Mouse (Mus musculus): ENCODE measurements around the gene Capsl. TPM values are rescaled to one million over a fixed set of nuclear protein-coding genes. Genes with fewer than 3 reads are reported as not detected.
A peak's percentile ranks its signal among the peaks of the same experiment; 100 is the strongest.

The Capsl gene
- 1.4 and 1.6 TPM in 2 replicates for polyA plus RNA-seq (2016; fragmentation: Nextera tagmentation; extraction: Ambion mirVana)

GRCm38 (mm10) chr15:9435534-9436180, at the start of gene Capsl:
TSS of gene Capsl (plus strand) at chr15:9436028.
- 55% methylated on average over 12 of the region's 12 CpGs for WGBS
- peak; percentile 12 for DNase-seq (ENCODE audit: low spot score)
- H3K27ac ChIP-seq (replicated peaks), result no peak within 1 kb of the TSS

GRCm38 (mm10) chr15:9409475-9409874, 26.4 kb upstream of the Capsl start:
- Histone ChIP-seq H3K9me3 (replicated peaks) (no peaks in the 10 kb centered on the region), H3K36me3 (no peaks in the 10 kb centered on the region), H3K4me1 (no peaks in the 10 kb centered on the region), H3K27ac (replicated peaks) (no peak overlapping the region), H3K27me3 (ENCODE audit: low read depth, poor library complexity, severe bottlenecking) (no peaks in the 10 kb centered on the region), H3K4me3 (no peak overlapping the region)
- no peak for DNase-seq (ENCODE audit: low spot score)
- WGBS, result 93% methylated on average over 3 of the region's 3 CpGs

More at GRCm38 (mm10) chr15:9435534-9436180, at the start of gene Capsl:
- no peaks in the 10 kb centered on the region for H3K4me1 ChIP-seq
- no peaks in the 10 kb centered on the region for H3K9me3 ChIP-seq (replicated peaks)
- no peaks in the 10 kb centered on the region for H3K36me3 ChIP-seq
- H3K27me3 ChIP-seq (ENCODE audit: low read depth, poor library complexity, severe bottlenecking), result no peaks in the 10 kb centered on the region
- no peak within 1 kb of the TSS for H3K4me3 ChIP-seq

DNA sequence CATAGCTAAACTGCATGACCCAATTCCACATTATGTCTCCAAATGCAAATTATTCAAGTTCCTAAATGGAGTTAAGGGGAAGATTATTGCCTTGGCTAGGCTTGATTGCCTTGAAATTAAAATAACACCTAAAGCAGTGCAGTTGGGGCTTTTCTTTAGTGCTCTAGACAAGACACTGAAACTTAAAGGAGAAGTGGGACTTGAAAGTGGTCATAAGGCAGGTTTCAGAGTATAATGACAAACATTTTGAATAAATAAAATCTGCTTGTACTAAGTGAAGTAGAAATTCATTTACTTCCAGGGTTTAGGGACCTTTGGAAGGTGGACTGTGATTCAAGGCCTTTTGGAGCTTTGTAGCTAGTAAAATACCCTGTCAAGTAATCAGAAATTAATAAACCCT, 14.7 kb upstream of the Capsl start:
- H3K4me3 ChIP-seq, result no peak overlapping the region
- no peaks in the 10 kb centered on the region for H3K36me3 ChIP-seq
- no peak overlapping the region for H3K27ac ChIP-seq (replicated peaks)
- H3K9me3 ChIP-seq (replicated peaks), result no peaks in the 10 kb centered on the region
- H3K27me3 ChIP-seq (ENCODE audit: low read depth, poor library complexity, severe bottlenecking), result no peaks in the 10 kb centered on the region
- H3K4me1 ChIP-seq, result no peaks in the 10 kb centered on the region
- no peak for DNase-seq (ENCODE audit: low spot score)

DNA sequence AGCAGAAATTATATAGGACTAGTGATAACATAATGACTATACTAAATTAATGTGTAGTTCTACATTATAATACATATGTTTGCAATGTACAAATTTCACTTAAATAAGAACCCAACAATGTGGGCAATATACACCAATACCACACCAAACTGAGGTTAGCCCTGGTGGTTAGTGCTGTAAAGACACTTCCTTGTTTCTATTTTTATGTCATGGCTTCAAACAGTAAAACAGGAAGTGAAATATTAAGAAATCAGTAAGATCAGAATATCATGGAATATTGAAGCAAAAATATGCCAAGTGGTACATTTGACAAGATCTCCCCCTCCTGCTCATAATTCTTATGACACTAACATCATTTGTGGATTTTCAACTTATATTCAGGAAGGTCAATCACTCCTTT, 8.0 kb upstream of the Capsl start:
- no peak for DNase-seq (ENCODE audit: low spot score)
- no peaks in the 10 kb centered on the region for H3K27me3 ChIP-seq (ENCODE audit: low read depth, poor library complexity, severe bottlenecking)
- no peak overlapping the region for H3K27ac ChIP-seq (replicated peaks)
- H3K4me3 ChIP-seq, result no peak overlapping the region
- H3K9me3 ChIP-seq (replicated peaks), result no peaks in the 10 kb centered on the region
- H3K4me1 ChIP-seq, result no peaks in the 10 kb centered on the region
- H3K36me3 ChIP-seq, result no peaks in the 10 kb centered on the region

GRCm38 (mm10) chr15:9429843-9430242, 6.0 kb upstream of the Capsl start:
- DNase-seq (ENCODE audit: low spot score), result no peak
- no peak overlapping the region for H3K4me3 ChIP-seq
- H3K27me3 ChIP-seq (ENCODE audit: low read depth, poor library complexity, severe bottlenecking), result no peaks in the 10 kb centered on the region
- no peaks in the 10 kb centered on the region for H3K36me3 ChIP-seq
- H3K9me3 ChIP-seq (replicated peaks), result no peaks in the 10 kb centered on the region
- no peaks in the 10 kb centered on the region for H3K4me1 ChIP-seq
- WGBS, result 92% methylated on average over 3 of the region's 3 CpGs
- no peak overlapping the region for H3K27ac ChIP-seq (replicated peaks)

DNA sequence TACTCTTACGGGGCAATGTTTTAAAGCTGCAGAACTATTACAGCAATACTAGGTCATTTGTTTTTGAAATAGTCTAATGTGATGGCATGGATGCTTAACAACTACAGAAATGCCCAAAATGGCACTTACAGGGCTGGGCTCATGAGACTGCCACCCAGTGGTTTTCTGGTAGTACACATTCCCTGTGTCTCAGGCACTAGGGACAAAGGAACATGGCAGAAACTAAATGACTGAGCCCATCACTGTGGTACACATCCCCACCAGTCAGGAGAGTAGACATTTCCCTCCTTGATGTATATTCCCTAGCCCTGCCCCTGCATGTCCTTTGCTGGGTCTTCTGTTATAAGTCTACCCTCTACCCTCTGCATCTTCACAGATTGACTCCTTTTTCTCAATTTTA, 16.2 kb downstream of the Capsl start:
- no peaks in the 10 kb centered on the region for H3K36me3 ChIP-seq
- no peak overlapping the region for H3K4me3 ChIP-seq
- H3K4me1 ChIP-seq, result no peaks in the 10 kb centered on the region
- 90% methylated on average over 1 of the region's 1 CpGs for WGBS
- no peaks in the 10 kb centered on the region for H3K9me3 ChIP-seq (replicated peaks)
- H3K27ac ChIP-seq (replicated peaks), result no peak overlapping the region
- DNase-seq (ENCODE audit: low spot score), result no peak
- H3K27me3 ChIP-seq (ENCODE audit: low read depth, poor library complexity, severe bottlenecking), result no peaks in the 10 kb centered on the region

- H3K4me1 ChIP-seq, result no peaks in the 10 kb centered on the region
- no peak for DNase-seq (ENCODE audit: low spot score)
- 43% methylated on average over 1 of the region's 1 CpGs for WGBS
- H3K36me3 ChIP-seq, result no peaks in the 10 kb centered on the region
- no peaks in the 10 kb centered on the region for H3K9me3 ChIP-seq (replicated peaks)
- no peaks in the 10 kb centered on the region for H3K27me3 ChIP-seq (ENCODE audit: low read depth, poor library complexity, severe bottlenecking)
- no peak overlapping the region for H3K27ac ChIP-seq (replicated peaks)
- H3K4me3 ChIP-seq, result no peak overlapping the region
These were observed 17.0 kb downstream of the Capsl start for GRCm38 (mm10) chr15:9452842-9453241.

GRCm38 (mm10) chr15:9454198-9454597, 18.4 kb downstream of the Capsl start:
- Histone ChIP-seq H3K4me3 (no peak overlapping the region), H3K4me1 (no peaks in the 10 kb centered on the region), H3K36me3 (no peaks in the 10 kb centered on the region), H3K27me3 (ENCODE audit: low read depth, poor library complexity, severe bottlenecking) (no peaks in the 10 kb centered on the region), H3K27ac (replicated peaks) (no peak overlapping the region), H3K9me3 (replicated peaks) (no peaks in the 10 kb centered on the region)
- 86% methylated on average over 4 of the region's 4 CpGs for WGBS
- DNase-seq (ENCODE audit: low spot score), result no peak

- no peaks in the 10 kb centered on the region for H3K36me3 ChIP-seq
- H3K27ac ChIP-seq (replicated peaks), result no peak overlapping the region
- H3K9me3 ChIP-seq (replicated peaks), result no peaks in the 10 kb centered on the region
- no peak overlapping the region for H3K4me3 ChIP-seq
- no peaks in the 10 kb centered on the region for H3K4me1 ChIP-seq
- 73% methylated on average over 4 of the region's 4 CpGs for WGBS
- peak; percentile 36 for DNase-seq (ENCODE audit: low spot score)
- no peaks in the 10 kb centered on the region for H3K27me3 ChIP-seq (ENCODE audit: low read depth, poor library complexity, severe bottlenecking)
These were observed 19.4 kb downstream of the Capsl start for GRCm38 (mm10) chr15:9455241-9455640.

- no peak overlapping the region for H3K4me3 ChIP-seq
- no peaks in the 10 kb centered on the region for H3K4me1 ChIP-seq
- no peaks in the 10 kb centered on the region for H3K9me3 ChIP-seq (replicated peaks)
- no peaks in the 10 kb centered on the region for H3K27me3 ChIP-seq (ENCODE audit: low read depth, poor library complexity, severe bottlenecking)
- 76% methylated on average over 7 of the region's 7 CpGs for WGBS
- no peak overlapping the region for H3K27ac ChIP-seq (replicated peaks)
- H3K36me3 ChIP-seq, result no peaks in the 10 kb centered on the region
- DNase-seq (ENCODE audit: low spot score), result no peak
These were observed 27.7 kb downstream of the Capsl start for GRCm38 (mm10) chr15:9463521-9464027.

- H3K36me3 ChIP-seq, result no peaks in the 10 kb centered on the region
- H3K27me3 ChIP-seq (ENCODE audit: low read depth, poor library complexity, severe bottlenecking), result no peaks in the 10 kb centered on the region
- no peak for DNase-seq (ENCODE audit: low spot score)
- no peak overlapping the region for H3K4me3 ChIP-seq
- H3K27ac ChIP-seq (replicated peaks), result no peak overlapping the region
- 70% methylated on average over 1 of the region's 1 CpGs for WGBS
- H3K4me1 ChIP-seq, result no peaks in the 10 kb centered on the region
- 0 out of 2 replicates have a peak, but pooled peaks cover 3% of the 10 kb centered on the region for H3K9me3 ChIP-seq (replicated peaks)
These were observed 28.2 kb downstream of the Capsl start for GRCm38 (mm10) chr15:9464039-9464438.

GRCm38 (mm10) chr15:9471053-9471685, 35.3 kb downstream of the Capsl start:
- no peak for DNase-seq (ENCODE audit: low spot score)
- Histone ChIP-seq H3K27ac (replicated peaks) (no peak overlapping the region), H3K4me3 (no peak overlapping the region), H3K4me1 (no peaks in the 10 kb centered on the region), H3K36me3 (no peaks in the 10 kb centered on the region), H3K9me3 (replicated peaks) (0 out of 2 replicates have a peak, but pooled peaks cover 3% of the 10 kb centered on the region), H3K27me3 (ENCODE audit: low read depth, poor library complexity, severe bottlenecking) (no peaks in the 10 kb centered on the region)
- WGBS, result 83% methylated on average over 4 of the region's 4 CpGs

- Histone ChIP-seq H3K4me3 (no peak overlapping the region), H3K27me3 (ENCODE audit: low read depth, poor library complexity, severe bottlenecking) (no peaks in the 10 kb centered on the region), H3K36me3 (no peaks in the 10 kb centered on the region), H3K4me1 (no peaks in the 10 kb centered on the region), H3K27ac (replicated peaks) (no peak overlapping the region), H3K9me3 (replicated peaks) (0 out of 2 replicates have a peak, but pooled peaks cover 3% of the 10 kb centered on the region)
- DNase-seq (ENCODE audit: low spot score), result no peak
- 83% methylated on average over 3 of the region's 3 CpGs for WGBS
These were observed 36.3 kb downstream of the Capsl start for GRCm38 (mm10) chr15:9472167-9472566.

Measured in midbrain, embryonic 10.5 days (tissue).